Mouse (Mus musculus) ES-Bruce4 (cell line): ENCODE measurements around the gene Arhgap15. TPM values are rescaled to one million over a fixed set of nuclear protein-coding genes. Genes with fewer than 3 reads are reported as not detected.

Source experiments
- H3K27ac ChIP-seq: 2 replicates; pipeline ENCODE4 v1.5.1; 2012; ENCODE audit warnings: low read length, inconsistent platforms; ENCODE audit not compliant: insufficient read depth
- H3K27me3 ChIP-seq: 2 replicates; pipeline ENCODE4 v1.6.1; 2012; ENCODE audit warnings: mild to moderate bottlenecking, low read length, inconsistent platforms; ENCODE audit not compliant: control insufficient read depth, poor library complexity, insufficient read depth, severe bottlenecking
- H3K36me3 ChIP-seq: 2 replicates; pipeline ENCODE4 v1.6.1; 2012; ENCODE audit warnings: inconsistent platforms, mild to moderate bottlenecking, low read length, moderate library complexity; ENCODE audit not compliant: control insufficient read depth, poor library complexity, insufficient read depth, severe bottlenecking
- H3K4me1 ChIP-seq: one replicate; pipeline ENCODE4 v1.8.1; 2011; ENCODE audit warnings: low read length; ENCODE audit not compliant: control insufficient read depth, insufficient read depth
- H3K4me3 ChIP-seq: 2 replicates; pipeline ENCODE4 v1.5.1; 2011; ENCODE audit warnings: low read depth, mild to moderate bottlenecking, low read length
- H3K9ac ChIP-seq: 2 replicates; pipeline ENCODE4 v1.6.1; 2012; ENCODE audit warnings: low read depth, mild to moderate bottlenecking, inconsistent platforms; ENCODE audit not compliant: poor library complexity, severe bottlenecking
- H3K9me3 ChIP-seq: replicated peaks from 2 replicates; pipeline ENCODE4 v1.6.1; 2012; ENCODE audit warnings: mild to moderate bottlenecking, low read length, inconsistent platforms; ENCODE audit not compliant: control insufficient read depth, poor library complexity, insufficient read depth, severe bottlenecking
- CTCF ChIP-seq: IDR thresholded peaks from one replicate; pipeline ENCODE4 v1.8.1; 2011; ENCODE audit warnings: low read depth, low read length
- EP300 ChIP-seq: IDR thresholded peaks from 2 replicates; pipeline ENCODE4 v1.6.1; 2011; ENCODE audit warnings: low read depth, low read length; ENCODE audit not compliant: insufficient read depth
- POLR2A ChIP-seq: IDR thresholded peaks from one replicate; pipeline ENCODE4 v1.8.1; 2011; ENCODE audit warnings: low read length; ENCODE audit not compliant: insufficient read depth
- polyA plus RNA-seq: library from polyadenylated mRNA; stranded (reverse); fragments of >200 nt; gene quantifications from 2 replicates; pipeline ENCODE4 v1.2.4, GENCODE M21; 2011; ENCODE audit warnings: low read depth; ENCODE audit not compliant: missing spikeins, insufficient read depth, insufficient read length

The Arhgap15 gene
- polyA plus RNA-seq, 1 experiment = not detected

GRCm38 (mm10) chr2:44218317-44218716, 469.7 kb downstream of the Arhgap15 start:
- Histone ChIP-seq H3K4me3 (no peak overlapping the region), H3K9me3 (no peaks in the 10 kb centered on the region), H3K27ac (no peak overlapping the region), H3K9ac (no peak overlapping the region), H3K36me3 (no peaks in the 10 kb centered on the region), H3K4me1 (no peaks in the 10 kb centered on the region), H3K27me3 (no peaks in the 10 kb centered on the region)
- TF ChIP-seq EP300 (no peak), CTCF (no peak), POLR2A (no peak)

- H3K27ac ChIP-seq = no peak overlapping the region
- H3K9ac ChIP-seq = no peak overlapping the region
- no peaks in the 10 kb centered on the region for H3K4me1 ChIP-seq
- H3K4me3 ChIP-seq = no peak overlapping the region
- H3K9me3 ChIP-seq = no peaks in the 10 kb centered on the region
- H3K36me3 ChIP-seq = no peaks in the 10 kb centered on the region
- TF ChIP-seq POLR2A = no peak
- no peak for TF ChIP-seq CTCF
- TF ChIP-seq EP300 = no peak
- no peaks in the 10 kb centered on the region for H3K27me3 ChIP-seq
Observed at GRCm38 (mm10) chr2:44221686-44222085, 473.1 kb downstream of the Arhgap15 start.

- no peak overlapping the region for H3K9ac ChIP-seq
- TF ChIP-seq POLR2A (no peak), EP300 (no peak), CTCF (no peak)
- no peaks in the 10 kb centered on the region for H3K4me1 ChIP-seq
- H3K27me3 ChIP-seq = no peaks in the 10 kb centered on the region
- H3K9me3 ChIP-seq = no peaks in the 10 kb centered on the region
- H3K4me3 ChIP-seq = no peak overlapping the region
- no peaks in the 10 kb centered on the region for H3K36me3 ChIP-seq
- no peak overlapping the region for H3K27ac ChIP-seq
Observed at GRCm38 (mm10) chr2:44222176-44222753, 473.6 kb downstream of the Arhgap15 start.

GRCm38 (mm10) chr2:44234856-44235255, 486.2 kb downstream of the Arhgap15 start:
- no peak overlapping the region for H3K27ac ChIP-seq
- no peaks in the 10 kb centered on the region for H3K27me3 ChIP-seq
- no peak for TF ChIP-seq EP300
- TF ChIP-seq CTCF = no peak
- no peak for TF ChIP-seq POLR2A
- no peak overlapping the region for H3K9ac ChIP-seq
- H3K36me3 ChIP-seq = no peaks in the 10 kb centered on the region
- no peaks in the 10 kb centered on the region for H3K9me3 ChIP-seq
- H3K4me3 ChIP-seq = no peak overlapping the region
- H3K4me1 ChIP-seq = no peaks in the 10 kb centered on the region

GRCm38 (mm10) chr2:44241657-44242454, 493.2 kb downstream of the Arhgap15 start:
- Histone ChIP-seq H3K27ac (no peak overlapping the region), H3K4me3 (no peak overlapping the region), H3K36me3 (no peaks in the 10 kb centered on the region), H3K9ac (no peak overlapping the region), H3K27me3 (no peaks in the 10 kb centered on the region), H3K9me3 (no peaks in the 10 kb centered on the region), H3K4me1 (no peaks in the 10 kb centered on the region)
- TF ChIP-seq POLR2A = no peak
- TF ChIP-seq EP300 = no peak
- no peak for TF ChIP-seq CTCF

- Histone ChIP-seq H3K36me3 (no peaks in the 10 kb centered on the region), H3K9me3 (no peaks in the 10 kb centered on the region), H3K27me3 (no peaks in the 10 kb centered on the region), H3K27ac (no peak overlapping the region), H3K4me1 (no peaks in the 10 kb centered on the region), H3K4me3 (no peak overlapping the region), H3K9ac (no peak overlapping the region)
- TF ChIP-seq EP300 = no peak
- no peak for TF ChIP-seq POLR2A
- no peak for TF ChIP-seq CTCF
Observed at GRCm38 (mm10) chr2:44242628-44243255, 494.1 kb downstream of the Arhgap15 start.
